Mouse (Mus musculus) liver, embryonic 14.5 days (tissue): Measurements from ENCODE around the gene Card11. TPM values are rescaled to one million over a fixed set of nuclear protein-coding genes. Genes with fewer than 3 reads are reported as not detected.

Experiments
- ATAC-seq: fragments of 200-750 bp; cut with Nextera tagmentation; 2 replicates; pipeline ENCODE4 v1.8.0; 2017; ENCODE audit warnings: moderate number of reproducible peaks, mild to moderate bottlenecking, moderate library complexity; ENCODE audit not compliant: insufficient read depth
- DNase-seq, 3 experiments: peaks; one replicate each; pipeline ENCODE4 v3.0.0-alpha.2; 2012 to 2013; ENCODE audit warnings: low read depth in 3 of 3, low spot score in 3 of 3
- H3K27ac ChIP-seq: fragments of 300-500 bp; sonication (generic); 2 replicates; pipeline ENCODE4 v1.5.1; 2014; ENCODE audit warnings: moderate library complexity, mild to moderate bottlenecking, control low read depth, inconsistent platforms
- H3K27me3 ChIP-seq: fragments of 300-500 bp; sonication (generic); 2 replicates; pipeline ENCODE4 v1.6.1; 2014; ENCODE audit warnings: mild to moderate bottlenecking, low read length, moderate library complexity; ENCODE audit not compliant: control insufficient read depth, insufficient read depth
- H3K36me3 ChIP-seq: fragments of 300-500 bp; sonication (generic); replicated peaks from 2 replicates; pipeline ENCODE4 v1.6.1; 2014; ENCODE audit warnings: low read depth; ENCODE audit not compliant: control insufficient read depth, insufficient read depth
- H3K4me1 ChIP-seq, 2 experiments: fragments of 200-500 bp in 1 of 2; fragments of 300-500 bp in 1 of 2; sonication (generic) in 1 of 2; replicated peaks; 2 replicates each; pipeline ENCODE4 v1.6.1; 2012 to 2014; ENCODE audit warnings: antibody characterized with exemption in 1 of 2, inconsistent platforms in 1 of 2, low read length in 1 of 2; ENCODE audit not compliant: control insufficient read depth in 2 of 2, insufficient read depth in 2 of 2
- H3K4me2 ChIP-seq: fragments of 300-500 bp; sonication (generic); 2 replicates; pipeline ENCODE4 v1.6.1; 2014; ENCODE audit warnings: low read depth, mild to moderate bottlenecking, control low read depth, moderate library complexity
- H3K4me3 ChIP-seq, 2 experiments: fragments of 200-500 bp in 1 of 2; fragments of 300-500 bp in 1 of 2; sonication (generic) in 1 of 2; 2 replicates each; pipeline ENCODE4 v1.5.1; 2012 to 2014; ENCODE audit warnings: low read depth in 2 of 2, low read length in 2 of 2, mild to moderate bottlenecking in 2 of 2, control low read depth in 1 of 2, inconsistent platforms in 1 of 2, moderate library complexity in 1 of 2; ENCODE audit not compliant: insufficient read depth in 1 of 2
- H3K9ac ChIP-seq: fragments of 300-500 bp; sonication (generic); replicated peaks from 2 replicates; pipeline ENCODE4 v1.6.1; 2014; ENCODE audit warnings: mild to moderate bottlenecking, control low read depth, moderate library complexity
- H3K9me3 ChIP-seq: fragments of 300-500 bp; sonication (generic); 2 replicates; pipeline ENCODE4 v1.6.1; 2016; ENCODE audit warnings: low read length, mixed read lengths; ENCODE audit not compliant: control insufficient read depth
- CTCF ChIP-seq: IDR thresholded peaks from 2 replicates; pipeline ENCODE4 v1.5.1; 2016; ENCODE audit warnings: antibody characterized with exemption, low read depth, control low read depth
- EP300 ChIP-seq: IDR thresholded peaks from 2 replicates; pipeline ENCODE4 v1.6.1; 2016; ENCODE audit warnings: antibody characterized with exemption, low read depth
- WGBS: fragments of 180-500 bp; shearing (Covaris S2); extraction: QIAGEN DNeasy Blood & Tissue Kit; methylation state at CpG from one replicate; pipeline ENCODE4 v1.1.7; 2014; ENCODE audit not compliant: insufficient replicate concordance; 5-methylcytosine and 5-hydroxymethylcytosine counted together
- polyA plus RNA-seq, 2 experiments: library from polyadenylated mRNA; depleted of rRNA in 1 of 2; stranded (reverse) in 1 of 2; unstranded in 1 of 2; fragments of >200 nt; fragmentation: Nextera tagmentation in 1 of 2; extraction: Ambion mirVana in 1 of 2; gene quantifications; 2 replicates each; pipeline versions ENCODE4 v1.2.1 to v1.2.3; 2012 to 2014

Gene Card11
- polyA plus RNA-seq, 2 experiments: 0.26 TPM; not detected in 1

DNA sequence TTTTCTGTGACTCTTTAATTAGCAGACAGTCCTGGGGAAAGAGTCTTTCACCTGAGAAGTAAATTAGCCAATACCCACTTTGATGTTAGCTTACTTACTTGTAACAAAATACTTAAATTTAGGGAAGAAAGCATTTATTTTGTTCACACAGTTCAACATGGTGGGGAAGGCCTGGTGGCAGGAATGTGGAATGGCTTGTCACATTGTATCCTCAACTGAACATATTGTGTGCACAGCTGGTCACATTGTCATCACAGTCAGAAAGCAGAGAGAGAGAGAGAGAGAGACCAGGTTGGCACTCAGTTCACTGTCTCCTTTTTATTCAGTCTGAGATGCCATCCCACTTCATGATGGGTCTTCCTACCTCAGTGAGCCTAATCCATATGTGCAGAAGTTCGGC is 44.7 kb downstream of the Card11 start:
- H3K36me3 ChIP-seq: no peaks in the 10 kb centered on the region
- H3K9me3 ChIP-seq: no peaks in the 10 kb centered on the region
- ATAC-seq (no peak), DNase-seq (no peak)
- WGBS: 86% methylated on average over 1 of the region's 1 CpGs
- H3K9ac ChIP-seq: no peak overlapping the region
- H3K27me3 ChIP-seq: no peaks in the 10 kb centered on the region
- no peak overlapping the region for H3K4me2 ChIP-seq
- H3K27ac ChIP-seq: no peak overlapping the region
- TF ChIP-seq EP300: no peak
- no peak for TF ChIP-seq CTCF
- no peaks in the 10 kb centered on the region for H3K4me1 ChIP-seq
- no peak overlapping the region for H3K4me3 ChIP-seq

DNA sequence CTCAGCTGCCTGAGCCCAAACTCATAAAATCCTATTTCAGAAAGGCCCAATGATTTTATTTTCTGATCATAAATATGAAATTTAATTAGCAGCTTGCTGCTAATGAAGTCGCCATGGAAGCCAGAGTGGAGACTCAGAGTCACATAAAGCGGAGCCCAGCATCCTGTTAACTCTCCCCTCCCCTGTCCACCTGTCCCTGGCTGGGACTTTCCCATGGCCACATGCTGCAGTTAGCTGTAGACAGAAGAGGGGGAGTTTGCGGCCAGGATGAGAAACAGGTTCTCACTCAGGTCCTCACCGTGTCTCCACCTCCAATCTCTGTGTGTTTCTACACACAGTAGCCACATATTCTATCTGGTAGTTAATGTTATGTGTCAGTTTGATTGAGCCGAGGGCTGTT is 48.6 kb downstream of the Card11 start:
- ATAC-seq (no peak), DNase-seq (no peak)
- no peaks in the 10 kb centered on the region for H3K4me1 ChIP-seq
- H3K27ac ChIP-seq: no peak overlapping the region
- no peaks in the 10 kb centered on the region for H3K27me3 ChIP-seq
- H3K9ac ChIP-seq: no peak overlapping the region
- H3K36me3 ChIP-seq: no peaks in the 10 kb centered on the region
- H3K9me3 ChIP-seq: no peaks in the 10 kb centered on the region
- no peak for TF ChIP-seq CTCF
- TF ChIP-seq EP300: no peak
- 63% methylated on average over 5 of the region's 5 CpGs for WGBS
- no peak overlapping the region for H3K4me2 ChIP-seq
- H3K4me3 ChIP-seq: no peak overlapping the region

DNA sequence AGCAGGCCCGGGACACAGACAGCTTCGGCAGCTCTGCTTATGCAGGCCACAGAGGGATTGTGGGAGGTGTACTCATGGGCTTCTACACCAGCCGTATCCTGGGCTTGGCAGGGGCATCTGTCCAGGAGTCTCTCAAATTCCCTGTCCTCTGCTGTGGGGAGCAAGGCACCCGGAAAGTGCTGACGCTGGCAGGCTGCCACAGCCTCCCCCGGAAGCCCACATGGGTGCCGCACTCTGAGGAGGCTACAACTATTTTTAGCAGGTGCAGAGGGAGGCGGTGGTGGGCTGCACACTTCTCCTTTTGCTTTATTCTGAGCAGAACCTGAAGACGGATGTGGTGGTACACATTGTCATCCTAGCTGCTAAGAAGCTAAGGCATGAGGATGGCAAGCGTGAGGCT is 52.4 kb downstream of the Card11 start:
- Histone ChIP-seq H3K9me3 (no peaks in the 10 kb centered on the region), H3K4me1 (no peaks in the 10 kb centered on the region), H3K4me2 (no peak overlapping the region), H3K4me3 (no peak overlapping the region), H3K9ac (no peak overlapping the region), H3K27me3 (no peaks in the 10 kb centered on the region), H3K36me3 (no peaks in the 10 kb centered on the region), H3K27ac (no peak overlapping the region)
- no peak for TF ChIP-seq EP300
- TF ChIP-seq CTCF: no peak
- no peak for DNase-seq
- WGBS: 23% methylated on average over 10 of the region's 10 CpGs
- no peak for ATAC-seq

DNA sequence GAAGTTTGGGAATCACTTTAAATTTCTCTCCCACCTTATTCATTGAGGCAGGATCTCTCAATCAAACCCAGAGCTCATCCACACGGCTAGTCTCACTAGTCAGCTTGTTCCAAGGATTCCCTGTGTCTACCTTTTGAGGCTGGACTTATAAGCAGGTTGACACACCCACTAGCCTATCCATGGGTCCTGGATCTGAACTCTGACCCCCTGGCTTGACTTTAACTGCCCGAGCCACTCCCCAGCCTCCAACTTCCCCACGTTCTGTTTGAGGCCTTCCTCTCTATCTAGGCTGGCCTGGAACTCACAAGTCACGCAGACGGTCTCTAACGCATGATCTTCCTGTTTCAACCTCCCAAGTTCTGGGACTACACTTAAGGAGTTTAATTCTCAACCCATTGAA is 54.3 kb downstream of the Card11 start:
- no peaks in the 10 kb centered on the region for H3K36me3 ChIP-seq
- H3K4me1 ChIP-seq: no peaks in the 10 kb centered on the region
- no peak overlapping the region for H3K4me3 ChIP-seq
- H3K27ac ChIP-seq: no peak overlapping the region
- H3K9me3 ChIP-seq: no peaks in the 10 kb centered on the region
- no peak overlapping the region for H3K4me2 ChIP-seq
- ATAC-seq (no peak), DNase-seq (no peak)
- TF ChIP-seq CTCF (no peak), EP300 (no peak)
- no peaks in the 10 kb centered on the region for H3K27me3 ChIP-seq
- H3K9ac ChIP-seq: no peak overlapping the region
- 50% methylated on average over 6 of the region's 6 CpGs for WGBS

DNA sequence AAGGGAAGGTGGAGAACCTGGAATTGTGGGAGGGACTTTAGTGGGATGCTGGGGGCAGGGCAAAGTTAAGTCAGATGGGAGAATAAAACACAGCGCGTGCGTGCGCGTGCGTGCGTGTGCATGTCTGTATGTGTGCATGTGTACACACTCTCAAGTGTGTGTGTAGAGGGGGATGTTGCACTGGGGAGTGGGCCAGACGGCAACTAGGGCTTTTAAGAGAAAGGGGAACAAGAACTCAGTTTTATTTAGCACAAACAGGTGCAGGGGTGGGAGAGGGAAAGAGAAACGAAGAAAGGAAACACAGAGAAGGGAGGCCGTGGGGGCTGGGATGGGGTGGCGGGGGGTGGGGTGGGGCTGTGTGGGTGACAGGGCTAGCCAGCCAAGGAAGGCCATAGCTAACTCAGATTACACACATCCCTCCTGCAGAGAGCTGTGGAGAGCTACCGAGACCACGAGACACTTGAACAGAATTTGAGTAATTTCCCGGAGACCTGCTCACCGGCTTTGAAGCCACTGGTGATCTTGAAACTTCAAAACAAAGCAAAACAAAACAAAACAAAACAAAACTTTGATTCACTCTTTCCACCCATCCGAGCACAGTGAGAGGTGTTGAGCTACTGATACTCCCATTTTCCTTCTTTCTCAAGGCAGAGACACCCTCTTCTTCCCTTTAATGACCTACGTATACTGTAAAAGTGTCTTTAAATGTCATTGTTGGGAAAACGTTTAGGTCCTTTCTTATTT is 55.8 kb downstream of the Card11 start:
- Histone ChIP-seq H3K4me2 (no peak overlapping the region), H3K27me3 (no peaks in the 10 kb centered on the region), H3K9me3 (no peaks in the 10 kb centered on the region), H3K36me3 (no peaks in the 10 kb centered on the region), H3K4me1 (no peaks in the 10 kb centered on the region), H3K9ac (no peak overlapping the region), H3K4me3 (no peak overlapping the region), H3K27ac (no peak overlapping the region)
- no peak for ATAC-seq
- 59% methylated on average over 18 of the region's 18 CpGs for WGBS
- TF ChIP-seq EP300 (no peak), CTCF (no peak)
- no peak for DNase-seq
